Mouse (Mus musculus): ENCODE measurements around the gene Celf3.

DNA sequence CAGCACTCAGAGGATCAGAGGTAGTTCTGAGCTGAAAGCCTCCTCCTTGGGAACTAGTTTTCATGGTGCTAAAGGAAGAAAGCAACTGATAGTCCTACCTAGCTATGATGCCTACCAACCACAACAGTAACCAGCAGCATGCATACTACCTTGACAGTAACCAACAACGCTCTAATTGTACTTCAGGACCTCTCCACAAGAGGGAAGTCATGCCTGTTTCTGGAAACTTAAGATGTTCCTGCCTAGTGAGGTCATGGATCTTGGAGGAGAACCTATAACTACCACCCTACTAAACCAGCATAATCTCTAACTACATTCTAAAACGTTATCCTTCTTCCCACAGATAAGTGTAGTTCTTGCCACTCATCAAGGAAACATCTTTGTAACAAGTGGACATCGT is 36.9 kb upstream of the Celf3 start:
- TF ChIP-seq CTCF (IDR thresholded peaks at IDR 0.05; ENCODE audit: low read depth, low read length) (no peak), POLR2A (IDR thresholded peaks at IDR 0.05; ENCODE audit: extremely low read depth, insufficient read depth, low read length) (no peak)
